Comparison of ENCODE assay signal across 7 mouse cellular contexts in genomic region chr19:24871037-24871635, GRCm38 (mm10). TPM values are rescaled to one million over a fixed set of nuclear protein-coding genes. Genes with fewer than 3 reads are reported as not detected.
DNase-seq lines count a peak whose midpoint lies in the region; ATAC-seq and TF ChIP-seq lines count a peak whose summit lies in the region.

No protein-coding gene starts in this region.

- H3K36me3 ChIP-seq in kidney, adult 2 months (ENCODE audit: control insufficient read depth, insufficient read depth, low read length): no peaks in the 10 kb centered on the region
- H3K36me3 ChIP-seq in limb, embryonic 11.5 days (ENCODE audit: control insufficient read depth, insufficient read depth, low read length): no peaks in the 10 kb centered on the region
- H3K36me3 ChIP-seq in midbrain, embryonic 16.5 days (ENCODE audit: control insufficient read depth, insufficient read depth, low read length): no peaks in the 10 kb centered on the region

- no peaks in the 10 kb centered on the region for H3K27me3 ChIP-seq in kidney, adult 2 months (replicated peaks; ENCODE audit: control insufficient read depth, insufficient read depth, low read length)
- no peaks in the 10 kb centered on the region for H3K27me3 ChIP-seq in limb, embryonic 11.5 days (ENCODE audit: control insufficient read depth, insufficient read depth, low read length)
- 0 out of 2 replicates have a peak, but pooled peaks cover 2% of the 10 kb centered on the region for H3K27me3 ChIP-seq in midbrain, embryonic 16.5 days (ENCODE audit: control insufficient read depth, insufficient read depth, low read depth, low read length)

- peak; percentile 95 for TF ChIP-seq CTCF in kidney, adult 2 months (conservative IDR thresholded peaks at IDR 0.05; ENCODE audit: insufficient read depth, insufficient read length, low read depth, low read length)

- WGBS in kidney, adult 2 months: 13% methylated on average over 18 of the region's 18 CpGs
- 17% methylated on average over 18 of the region's 18 CpGs for WGBS in limb, embryonic 11.5 days
- WGBS in midbrain, embryonic 16.5 days: 14% methylated on average over 18 of the region's 18 CpGs

- peak overlapping the region; percentile 13; the same call in 1 of the 2 replicates for H3K4me3 ChIP-seq in kidney, adult 2 months (ENCODE audit: insufficient read depth, low read depth, low read length)
- no peak overlapping the region for H3K4me3 ChIP-seq in limb, embryonic 11.5 days (ENCODE audit: low read depth, low read length)
- H3K4me3 ChIP-seq in midbrain, embryonic 16.5 days (ENCODE audit: low read depth, low read length): peak overlapping the region; percentile 38

- peak overlapping the region; percentile 27; the same call in 1 of the 2 replicates for H3K4me2 ChIP-seq in limb, embryonic 11.5 days (ENCODE audit: low read depth, severe bottlenecking)
- H3K4me2 ChIP-seq in midbrain, embryonic 16.5 days (ENCODE audit: low read length): peak overlapping the region; percentile 70

- TF ChIP-seq POLR2A in kidney, adult 2 months (IDR thresholded peaks at IDR 0.05; ENCODE audit: low read depth, low read length): no peak

- DNase-seq in adrenal gland, postnatal 10 days: peak; percentile 84
- DNase-seq in embryo, embryonic 10 days (ENCODE audit: low spot score): peak; percentile 92
- DNase-seq in heart, adult 18-20 months: peak; percentile 53 to 90
- peak; percentile 65 for DNase-seq in kidney, adult 2 months
- DNase-seq in limb, embryonic 11.5 days (ENCODE audit: low spot score): peak; percentile 91
- peak; percentile 51 to 85 for DNase-seq in spleen, postnatal 4 days (ENCODE audit: low spot score in 2 of 2)

- H3K9me3 ChIP-seq in limb, embryonic 11.5 days (ENCODE audit: control insufficient read depth, low read length): no peaks in the 10 kb centered on the region
- no peaks in the 10 kb centered on the region for H3K9me3 ChIP-seq in midbrain, embryonic 16.5 days (replicated peaks; ENCODE audit: control insufficient read depth, low read length, poor library complexity, severe bottlenecking)

- H3K27ac ChIP-seq in kidney, adult 2 months (ENCODE audit: insufficient read depth, low read depth, low read length): no peak overlapping the region
- H3K27ac ChIP-seq in limb, embryonic 11.5 days (replicated peaks; ENCODE audit: low read depth, low read length): no peak overlapping the region
- no peak overlapping the region for H3K27ac ChIP-seq in midbrain, embryonic 16.5 days (ENCODE audit: low read length)

- no peak overlapping the region for H3K9ac ChIP-seq in limb, embryonic 11.5 days (ENCODE audit: low read length)
- peak overlapping the region; percentile 61 for H3K9ac ChIP-seq in midbrain, embryonic 16.5 days (ENCODE audit: low read depth, low read length)

- peaks cover 3% of the 10 kb centered on the region; the same call in 1 of the 2 replicates for H3K4me1 ChIP-seq in kidney, adult 2 months (ENCODE audit: control insufficient read depth, insufficient read depth, low read length)
- no peaks in the 10 kb centered on the region for H3K4me1 ChIP-seq in limb, embryonic 11.5 days (ENCODE audit: control insufficient read depth, insufficient read depth, low read length)
- H3K4me1 ChIP-seq in midbrain, embryonic 16.5 days (ENCODE audit: control insufficient read depth, insufficient read depth, low read length): no peaks in the 10 kb centered on the region

- no peak for ATAC-seq in limb, embryonic 11.5 days (ENCODE audit: insufficient number of reproducible peaks, low FRiP score, low TSS enrichment, low read depth)
- ATAC-seq in midbrain, embryonic 16.5 days: peak; percentile 88

RNA-seq across cellular contexts. Expression of gene Gm10053, which starts 4.3 kb away (rescaled TPM):
- total RNA-seq in adrenal gland, postnatal 10 days (2021): 100 to 1,000 TPM; 680 to 715 TPM
- total RNA-seq in heart, adult 18-20 months (2021): 1,000 to 10,000 TPM; 1,047 to 1,076 TPM
- polyA plus RNA-seq in kidney, adult 2 months (2012; rRNA removed): 52.1 and 89.3 TPM in 2 replicates
- 250 and 263 TPM in 2 replicates for polyA plus RNA-seq in limb, embryonic 11.5 days (2014; fragmentation: Nextera tagmentation; extraction: Ambion mirVana)
- polyA plus RNA-seq in midbrain, embryonic 16.5 days (2015; fragmentation: Nextera tagmentation; extraction: Ambion mirVana): 243 and 260 TPM in 2 replicates

RNA-seq across cellular contexts. Expression of gene Pgm5, which starts 9.5 kb away (rescaled TPM):
- 10 to 100 TPM; 47.4 to 48.7 TPM for total RNA-seq in adrenal gland, postnatal 10 days (2021)
- total RNA-seq in heart, adult 18-20 months (2021): 100 to 1,000 TPM; 108 TPM
- 7.3 and 10.7 TPM in 2 replicates for polyA plus RNA-seq in kidney, adult 2 months (2012; rRNA removed)
- polyA plus RNA-seq in limb, embryonic 11.5 days (2014; fragmentation: Nextera tagmentation; extraction: Ambion mirVana): 1.6 and 1.7 TPM in 2 replicates
- 0.63 and 0.83 TPM in 2 replicates for polyA plus RNA-seq in midbrain, embryonic 16.5 days (2015; fragmentation: Nextera tagmentation; extraction: Ambion mirVana)

RNA-seq across cellular contexts. Expression of gene Foxd4, which starts 29.9 kb away (rescaled TPM):
- not detected for total RNA-seq in adrenal gland, postnatal 10 days (2021)
- not detected for total RNA-seq in heart, adult 18-20 months (2021)
- not detected in 2 replicates for polyA plus RNA-seq in kidney, adult 2 months (2012; rRNA removed)
- polyA plus RNA-seq in limb, embryonic 11.5 days (2014; fragmentation: Nextera tagmentation; extraction: Ambion mirVana): not detected in 2 replicates
- polyA plus RNA-seq in midbrain, embryonic 16.5 days (2015; fragmentation: Nextera tagmentation; extraction: Ambion mirVana): 0.15 and 0.21 TPM in 2 replicates
